Mouse (Mus musculus) ovary, postnatal 10 days (tissue): ENCODE results near the gene Col8a2.

Source experiments
- DNase-seq: peaks from one replicate; pipeline ENCODE4 v3.0.0; 2022; ENCODE audit warnings: low spot score

Col8a2 gene

DNA sequence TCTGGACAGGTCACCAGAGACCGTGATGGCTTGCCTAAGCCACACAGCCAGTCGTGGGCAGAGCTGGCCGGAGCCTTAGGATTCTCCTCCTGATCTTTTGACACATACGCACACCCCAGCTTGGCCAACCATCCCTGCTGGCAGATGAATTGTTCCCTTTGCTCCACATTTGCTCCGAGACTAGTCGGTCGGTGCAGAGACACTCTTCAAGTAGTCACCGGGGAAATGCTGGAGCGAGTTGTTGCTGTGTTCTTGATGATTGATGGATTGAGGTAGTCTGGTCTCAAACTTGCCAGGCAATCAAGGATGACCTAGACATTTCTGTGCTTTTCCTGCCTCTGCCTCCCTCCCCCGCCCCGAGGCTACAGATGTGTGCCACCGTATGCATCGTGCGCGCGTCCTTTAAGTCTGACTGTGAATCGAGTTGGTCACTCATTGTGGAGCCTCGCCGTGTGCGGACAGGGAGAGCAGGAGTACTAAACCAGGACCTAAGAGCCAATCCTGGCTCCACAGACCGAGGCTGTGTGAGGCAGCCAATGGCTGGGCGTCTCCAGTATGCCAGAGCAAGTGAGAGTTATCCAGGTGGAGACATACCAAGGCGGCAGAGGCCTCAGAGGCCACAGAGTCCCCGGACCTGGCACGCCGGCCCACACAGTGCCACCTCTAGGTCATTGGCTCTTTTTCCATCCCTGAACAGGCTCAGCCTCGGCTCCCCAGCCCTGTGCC lies 15.2 kb downstream of the Col8a2 start:
- no peak for DNase-seq

- no peak for DNase-seq
These were observed 17.3 kb downstream of the Col8a2 start for GRCm38 (mm10) chr4:126303877-126304276.

GRCm38 (mm10) chr4:126305428-126305827 lies 18.8 kb downstream of the Col8a2 start:
- DNase-seq: no peak

DNA sequence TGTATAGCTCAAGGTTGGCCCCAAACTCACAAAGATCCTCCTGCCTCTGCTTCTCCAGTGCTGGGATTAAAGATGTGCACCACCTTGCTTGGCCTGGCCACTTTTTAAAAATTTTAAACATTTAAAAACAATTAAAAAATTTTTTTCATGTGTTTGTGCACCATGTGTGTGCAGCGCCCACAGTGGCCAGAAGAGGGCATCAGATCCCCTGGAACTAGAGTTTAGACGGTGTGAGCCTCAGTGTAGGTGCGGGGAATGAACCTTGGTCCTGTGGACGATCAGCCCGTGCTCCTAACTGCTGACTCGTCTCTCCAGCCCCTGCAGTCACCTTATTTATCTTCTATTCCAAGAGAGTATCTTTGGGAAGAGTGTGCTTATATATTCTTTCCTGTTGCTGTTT lies 19.5 kb downstream of the Col8a2 start:
- DNase-seq: no peak

GRCm38 (mm10) chr4:126306827-126307226 lies 20.2 kb downstream of the Col8a2 start:
- no peak for DNase-seq

- no peak for DNase-seq
These were observed 22.8 kb downstream of the Col8a2 start for GRCm38 (mm10) chr4:126309211-126309921.

GRCm38 (mm10) chr4:126309922-126310309 lies 23.3 kb downstream of the Col8a2 start:
- peak; percentile 76 for DNase-seq

DNA sequence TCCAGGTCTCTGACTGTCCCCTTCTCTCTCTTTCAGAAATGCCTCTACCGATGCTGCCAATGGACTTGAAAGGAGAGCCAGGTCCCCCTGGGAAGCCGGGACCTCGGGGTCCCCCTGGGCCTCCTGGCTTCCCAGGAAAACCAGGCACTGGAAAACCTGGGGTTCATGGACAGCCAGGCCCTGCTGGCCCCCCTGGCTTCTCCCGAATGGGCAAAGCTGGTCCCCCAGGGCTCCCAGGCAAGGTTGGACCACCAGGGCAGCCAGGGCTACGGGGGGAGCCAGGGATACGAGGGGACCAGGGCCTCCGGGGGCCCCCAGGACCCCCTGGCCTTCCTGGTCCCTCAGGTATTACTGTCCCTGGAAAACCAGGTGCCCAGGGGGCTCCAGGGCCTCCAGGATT lies 23.8 kb downstream of the Col8a2 start:
- no peak for DNase-seq

DNA sequence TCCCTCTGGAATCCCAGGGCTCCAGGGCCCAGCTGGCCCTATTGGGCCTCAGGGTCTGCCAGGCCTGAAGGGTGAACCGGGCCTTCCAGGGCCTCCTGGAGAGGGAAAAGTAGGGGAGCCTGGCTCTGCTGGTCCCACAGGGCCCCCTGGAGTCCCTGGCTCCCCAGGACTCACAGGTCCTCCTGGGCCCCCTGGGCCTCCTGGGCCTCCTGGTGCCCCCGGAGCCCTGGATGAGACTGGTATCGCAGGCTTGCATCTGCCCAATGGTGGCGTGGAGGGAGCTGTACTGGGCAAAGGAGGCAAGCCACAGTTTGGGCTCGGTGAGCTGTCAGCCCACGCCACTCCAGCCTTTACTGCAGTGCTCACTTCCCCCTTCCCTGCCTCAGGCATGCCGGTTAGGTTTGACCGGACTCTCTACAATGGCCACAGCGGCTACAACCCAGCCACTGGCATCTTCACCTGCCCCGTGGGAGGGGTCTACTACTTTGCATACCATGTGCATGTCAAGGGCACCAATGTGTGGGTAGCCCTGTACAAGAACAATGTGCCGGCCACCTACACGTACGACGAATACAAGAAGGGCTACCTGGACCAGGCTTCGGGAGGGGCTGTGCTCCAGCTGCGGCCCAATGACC lies 25.1 kb downstream of the Col8a2 start:
- DNase-seq: no peak

DNA sequence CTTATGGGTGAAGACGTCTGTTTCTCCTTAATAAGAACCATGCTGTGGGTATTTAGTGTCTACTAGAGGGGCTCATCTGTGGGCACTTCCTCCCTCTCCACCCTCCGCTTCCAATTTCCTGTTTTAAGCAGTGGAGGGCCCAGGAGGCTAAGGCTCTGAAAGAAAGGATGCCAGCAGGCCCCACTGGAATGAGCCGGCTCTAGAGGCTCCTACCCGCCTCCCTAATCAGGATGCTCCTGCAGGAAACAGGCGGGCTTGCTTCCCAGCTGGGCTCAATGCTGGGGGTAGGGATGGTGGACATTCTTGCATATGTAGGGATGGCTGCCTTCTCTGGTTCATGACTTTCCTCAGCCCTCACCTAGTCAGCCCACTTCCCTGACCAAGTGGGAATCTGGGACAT lies 26.6 kb downstream of the Col8a2 start:
- no peak for DNase-seq

DNA sequence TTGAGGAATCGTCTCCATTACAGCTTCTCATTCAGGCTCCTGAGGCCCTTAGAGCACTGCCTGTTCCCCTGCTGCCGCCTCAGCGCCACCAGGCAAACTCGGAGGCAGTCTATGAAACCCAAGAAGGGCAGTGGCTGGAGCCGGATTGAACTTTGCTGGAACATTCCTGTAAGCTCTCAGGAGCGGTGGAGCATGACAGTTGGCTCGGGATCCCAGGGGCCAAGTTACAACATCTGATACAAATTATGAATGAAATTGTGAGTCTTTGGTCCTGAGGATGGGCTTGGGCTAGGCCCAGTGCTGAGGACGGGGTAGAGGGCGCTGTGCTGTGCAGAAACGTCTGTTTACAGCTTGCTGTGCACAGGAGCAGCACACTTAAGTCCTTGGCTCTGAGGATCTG lies 27.8 kb downstream of the Col8a2 start:
- DNase-seq: no peak

DNA sequence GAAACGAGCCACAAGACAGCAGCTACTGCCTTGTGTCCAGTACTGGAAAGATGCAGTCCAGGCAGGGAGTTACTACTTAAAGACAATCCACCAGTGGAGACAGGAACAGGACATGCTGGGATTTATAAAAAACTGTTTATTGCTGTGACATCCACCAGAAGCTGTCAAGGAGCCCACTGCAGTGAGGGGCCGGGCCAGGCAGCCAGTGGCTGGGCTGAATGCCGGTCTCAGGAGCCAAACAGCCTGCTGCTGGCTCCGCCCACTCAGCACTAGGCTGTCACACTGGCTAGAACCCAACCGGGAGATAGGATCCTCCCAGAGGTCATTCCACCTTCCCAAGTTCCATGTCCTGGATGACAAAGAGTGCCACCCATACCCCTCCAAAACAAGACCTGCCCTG lies 29.3 kb downstream of the Col8a2 start:
- DNase-seq: no peak

- no peak for DNase-seq
These were observed 29.9 kb downstream of the Col8a2 start for GRCm38 (mm10) chr4:126316443-126317040.

DNA sequence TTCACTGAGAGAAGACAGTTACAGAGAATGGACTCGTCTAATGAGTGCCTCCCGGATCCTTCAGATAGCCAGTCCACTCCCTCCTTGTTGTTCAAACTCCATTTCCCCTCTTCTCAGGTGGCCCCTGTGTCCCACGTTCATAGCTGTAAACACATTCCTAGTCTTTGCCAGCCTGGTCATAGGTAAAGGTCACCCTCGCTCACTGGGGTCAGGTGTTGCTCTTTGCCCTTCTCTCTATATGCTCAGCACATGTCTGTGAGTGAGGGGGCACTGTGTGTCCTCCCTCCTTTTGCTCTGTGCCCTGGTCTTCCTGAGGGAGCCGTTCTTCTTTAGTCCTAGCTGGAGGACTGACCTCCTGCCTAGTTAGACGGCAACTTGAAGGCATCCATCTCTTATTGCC lies 33.2 kb downstream of the Col8a2 start:
- no peak for DNase-seq

- peak; percentile 100 for DNase-seq
These were observed 34.7 kb downstream of the Col8a2 start, which contains the start of gene Adprhl2 for GRCm38 (mm10) chr4:126321111-126321853. Gene Adprhl2, minus strand, starts transcription at chr4:126321703.

GRCm38 (mm10) chr4:126321854-126322511 lies 35.4 kb downstream of the Col8a2 start:
- no peak for DNase-seq

DNA sequence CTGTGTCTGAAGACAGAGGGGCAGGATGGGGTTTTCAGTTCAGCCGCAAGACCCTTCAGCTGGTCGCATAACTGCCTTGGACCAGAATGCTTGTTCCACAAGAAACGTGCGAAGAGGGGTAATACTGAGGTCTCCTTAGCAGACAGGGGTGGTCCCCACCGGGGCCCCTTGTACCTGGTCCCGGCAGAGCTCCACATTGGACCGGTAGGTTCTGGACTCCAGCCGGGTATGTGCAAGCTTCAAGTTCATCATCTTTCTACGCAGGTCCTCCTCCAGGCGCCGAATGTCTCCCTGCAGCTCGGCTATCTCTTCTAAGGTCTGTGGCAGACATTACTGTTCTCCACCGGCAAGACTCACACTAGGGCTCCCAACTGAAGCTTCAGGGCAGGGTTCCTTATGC lies 36.1 kb downstream of the Col8a2 start:
- DNase-seq: no peak

DNA sequence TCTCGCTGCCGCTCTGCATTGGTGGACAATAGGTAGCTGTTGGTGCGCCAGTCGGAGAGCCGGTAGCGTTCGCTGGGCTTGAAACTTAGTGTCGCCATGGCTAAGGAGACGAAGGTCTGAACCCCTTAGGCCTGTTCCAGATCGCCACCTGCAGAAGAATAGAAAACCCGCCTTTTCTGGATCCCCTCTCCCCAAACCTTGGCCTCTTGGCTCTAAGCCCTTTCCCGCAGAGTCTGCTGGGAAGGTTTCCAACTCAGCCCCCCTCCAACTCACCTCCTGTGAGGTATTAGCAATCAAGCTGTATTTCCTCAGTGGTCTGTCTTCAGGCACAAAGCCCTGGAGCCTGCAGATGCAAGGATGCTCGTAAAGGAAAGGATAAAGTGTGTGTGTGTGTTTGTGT lies 38.3 kb downstream of the Col8a2 start:
- DNase-seq: no peak

DNA sequence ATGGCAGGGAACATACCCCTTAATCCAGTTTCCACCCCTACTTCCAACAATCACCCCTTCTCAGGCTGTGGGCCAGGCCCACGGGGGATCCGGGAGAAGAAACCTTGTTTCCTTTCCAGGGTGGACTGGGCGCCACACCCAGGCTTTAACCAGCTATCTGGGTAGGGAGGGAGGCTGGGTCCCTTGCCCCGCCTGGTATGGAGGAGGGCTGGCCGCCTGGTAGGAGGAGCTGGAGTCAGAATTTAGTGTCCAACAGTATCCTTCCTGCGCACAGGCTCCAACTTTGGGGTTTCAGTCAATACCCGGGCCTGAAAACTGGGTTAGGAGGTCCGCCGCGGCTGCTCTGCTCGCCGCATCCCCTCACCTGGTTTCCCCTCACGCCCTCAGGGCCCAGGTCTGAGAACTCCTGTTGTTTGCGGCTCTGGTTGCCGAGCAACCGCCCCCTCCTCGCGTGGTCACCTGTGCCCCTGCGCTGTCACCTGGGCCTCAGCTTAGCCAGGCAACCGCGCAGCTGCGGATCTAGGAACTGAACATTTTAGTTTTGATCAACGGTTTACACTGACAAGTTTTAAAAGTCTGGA lies 38.8 kb downstream of the Col8a2 start, which contains the start of gene Tekt2:
Tekt2 (minus strand) TSS at position 408 of the 581 bp plus-strand sequence.
- no peak for DNase-seq

GRCm38 (mm10) chr4:126326036-126326435 lies 39.4 kb downstream of the Col8a2 start:
- DNase-seq: no peak

GRCm38 (mm10) chr4:126330295-126330694 lies 43.7 kb downstream of the Col8a2 start:
- DNase-seq: no peak
